Mouse (Mus musculus) limb, embryonic 11.5 days (tissue): ENCODE measurements at regions not wholly inside any gene's neighbourhood (a gene's known extent, or its start where the extent isn't known, plus 50 kb on each side); places are given as distances from the start of the nearest gene placed in this dataset.

ENCODE experiments used
- ATAC-seq: fragments of 200-750 bp; cut with Nextera tagmentation; 2 replicates; pipeline ENCODE4 v1.8.0; 2017; ENCODE audit warnings: low read depth; ENCODE audit not compliant: insufficient number of reproducible peaks, low FRiP score, low TSS enrichment
- DNase-seq: peaks from one replicate; pipeline ENCODE4 v3.0.0-alpha.2; 2015; ENCODE audit warnings: low spot score
- H3K27ac ChIP-seq: fragments of 300-500 bp; sonication (generic); replicated peaks from 2 replicates; pipeline ENCODE4 v1.5.1; 2014; ENCODE audit warnings: low read depth, mild to moderate bottlenecking, low read length
- H3K27me3 ChIP-seq: fragments of 300-500 bp; sonication (generic); 2 replicates; pipeline ENCODE4 v1.6.1; 2014; ENCODE audit warnings: mild to moderate bottlenecking, low read length, mixed read lengths; ENCODE audit not compliant: control insufficient read depth, insufficient read depth
- H3K36me3 ChIP-seq: fragments of 300-500 bp; sonication (generic); 2 replicates; pipeline ENCODE4 v1.6.1; 2014; ENCODE audit warnings: mild to moderate bottlenecking, low read length, moderate library complexity, mixed read lengths; ENCODE audit not compliant: control insufficient read depth, insufficient read depth
- H3K4me1 ChIP-seq: fragments of 300-500 bp; sonication (generic); 2 replicates; pipeline ENCODE4 v1.6.1; 2014; ENCODE audit warnings: low read length, mixed read lengths; ENCODE audit not compliant: control insufficient read depth, insufficient read depth
- H3K4me2 ChIP-seq: fragments of 300-500 bp; sonication (generic); 2 replicates; pipeline ENCODE4 v1.6.1; 2014; ENCODE audit warnings: low read depth, mild to moderate bottlenecking, moderate library complexity; ENCODE audit not compliant: severe bottlenecking
- H3K4me3 ChIP-seq: fragments of 300-500 bp; sonication (generic); 2 replicates; pipeline ENCODE4 v1.5.1; 2014; ENCODE audit warnings: low read depth, low read length
- H3K9ac ChIP-seq: fragments of 300-500 bp; sonication (generic); 2 replicates; pipeline ENCODE4 v1.6.1; 2014; ENCODE audit warnings: mild to moderate bottlenecking, low read length
- H3K9me3 ChIP-seq: fragments of 300-500 bp; sonication (generic); 2 replicates; pipeline ENCODE4 v1.6.1; 2016; ENCODE audit warnings: low read length; ENCODE audit not compliant: control insufficient read depth
- WGBS: fragments of 180-500 bp; shearing (Covaris S2); extraction: QIAGEN DNeasy Blood & Tissue Kit; methylation state at CpG from one replicate; pipeline ENCODE4 v1.1.7; 2014; 5-methylcytosine and 5-hydroxymethylcytosine counted together

- DNase-seq (no peak), ATAC-seq (no peak)
- no peaks in the 10 kb centered on the region for H3K27me3 ChIP-seq
- peaks cover 19% of the 10 kb centered on the region; the same call in 1 of the 2 replicates for H3K4me1 ChIP-seq
- no peak overlapping the region for H3K9ac ChIP-seq
- no peak overlapping the region for H3K4me2 ChIP-seq
- H3K9me3 ChIP-seq = no peaks in the 10 kb centered on the region
- H3K27ac ChIP-seq = 0 out of 2 replicates have a peak overlapping the region, but pooled peaks have one; percentile 52
- no peaks in the 10 kb centered on the region for H3K36me3 ChIP-seq
- H3K4me3 ChIP-seq = no peak overlapping the region
- 84% methylated on average over 12 of the region's 12 CpGs for WGBS
Measured at GRCm38 (mm10) chr7:73611866-73612751, 70.5 kb upstream of the Chd2 start.

- Histone ChIP-seq H3K9ac (no peak overlapping the region), H3K9me3 (no peaks in the 10 kb centered on the region), H3K4me1 (peaks cover 11% of the 10 kb centered on the region; the same call in 1 of the 2 replicates), H3K36me3 (no peaks in the 10 kb centered on the region), H3K4me3 (no peak overlapping the region), H3K27me3 (no peaks in the 10 kb centered on the region), H3K4me2 (no peak overlapping the region), H3K27ac (no peak overlapping the region)
- DNase-seq (no peak), ATAC-seq (no peak)
- 31% methylated on average over 5 of the region's 5 CpGs for WGBS
Measured at GRCm38 (mm10) chr7:73608804-73609275, 67.2 kb upstream of the Chd2 start.

GRCm38 (mm10) chr7:73608070-73608803 lies 66.6 kb upstream of the Chd2 start:
- Histone ChIP-seq H3K36me3 (no peaks in the 10 kb centered on the region), H3K9me3 (no peaks in the 10 kb centered on the region), H3K4me1 (peaks cover 11% of the 10 kb centered on the region; the same call in 1 of the 2 replicates), H3K27ac (no peak overlapping the region; the same call in 1 of the 2 replicates), H3K4me3 (no peak overlapping the region), H3K4me2 (peak overlapping the region; percentile 42; the same call in 1 of the 2 replicates), H3K27me3 (no peaks in the 10 kb centered on the region), H3K9ac (peak overlapping the region; percentile 41; the same call in 1 of the 2 replicates)
- ATAC-seq (no peak), DNase-seq (no peak)
- WGBS = 39% methylated on average over 8 of the region's 8 CpGs

GRCm38 (mm10) chr7:73607450-73608005 lies 65.9 kb upstream of the Chd2 start:
- Histone ChIP-seq H3K27me3 (no peaks in the 10 kb centered on the region), H3K9me3 (no peaks in the 10 kb centered on the region), H3K4me1 (peaks cover 11% of the 10 kb centered on the region; the same call in 1 of the 2 replicates), H3K4me3 (peak overlapping the region; percentile 15), H3K27ac (peak overlapping the region; percentile 91), H3K36me3 (no peaks in the 10 kb centered on the region), H3K4me2 (peak overlapping the region; percentile 42), H3K9ac (peak overlapping the region; percentile 55)
- 18% methylated on average over 11 of the region's 11 CpGs for WGBS
- no peak for DNase-seq
- ATAC-seq = no peak

GRCm38 (mm10) chr7:73606677-73607449 lies 65.2 kb upstream of the Chd2 start:
- DNase-seq = peak; percentile 95
- no peaks in the 10 kb centered on the region for H3K9me3 ChIP-seq
- peak; percentile 90 for ATAC-seq
- no peaks in the 10 kb centered on the region for H3K36me3 ChIP-seq
- H3K4me3 ChIP-seq = peak overlapping the region; percentile 15
- H3K27me3 ChIP-seq = no peaks in the 10 kb centered on the region
- peaks cover 9% of the 10 kb centered on the region; the same call in 1 of the 2 replicates for H3K4me1 ChIP-seq
- peak overlapping the region; percentile 91 for H3K27ac ChIP-seq
- peak overlapping the region; percentile 50 for H3K9ac ChIP-seq
- WGBS = 4% methylated on average over 30 of the region's 30 CpGs
- peak overlapping the region; percentile 42 for H3K4me2 ChIP-seq

GRCm38 (mm10) chr7:73604597-73604996 lies 63.0 kb upstream of the Chd2 start:
- no peak overlapping the region for H3K9ac ChIP-seq
- 59% methylated on average over 2 of the region's 2 CpGs for WGBS
- no peak overlapping the region for H3K27ac ChIP-seq
- peaks cover 9% of the 10 kb centered on the region; the same call in 1 of the 2 replicates for H3K4me1 ChIP-seq
- no peak for ATAC-seq
- no peak for DNase-seq
- H3K4me3 ChIP-seq = no peak overlapping the region
- H3K4me2 ChIP-seq = no peak overlapping the region
- no peaks in the 10 kb centered on the region for H3K27me3 ChIP-seq
- H3K9me3 ChIP-seq = no peaks in the 10 kb centered on the region; the same call in 1 of the 2 replicates
- H3K36me3 ChIP-seq = no peaks in the 10 kb centered on the region

GRCm38 (mm10) chr7:73602815-73603551 lies 61.4 kb upstream of the Chd2 start:
- no peak overlapping the region for H3K4me3 ChIP-seq
- 38% methylated on average over 4 of the region's 4 CpGs for WGBS
- no peaks in the 10 kb centered on the region; the same call in 1 of the 2 replicates for H3K9me3 ChIP-seq
- DNase-seq (no peak), ATAC-seq (no peak)
- H3K27me3 ChIP-seq = no peaks in the 10 kb centered on the region
- no peak overlapping the region for H3K4me2 ChIP-seq
- H3K27ac ChIP-seq = no peak overlapping the region
- H3K36me3 ChIP-seq = no peaks in the 10 kb centered on the region
- peaks cover 5% of the 10 kb centered on the region; the same call in 1 of the 2 replicates for H3K4me1 ChIP-seq
- no peak overlapping the region for H3K9ac ChIP-seq
